Mouse (Mus musculus) mouse embryonic stem cell (cell line): ENCODE results near the gene Gm21974.
"Not testable (repeated sequence)": the region's sequence is repeated elsewhere in the genome, so short reads cannot be mapped to it uniquely, and the experiment has no call there.

Experiments used
- in situ Hi-C, 2 experiments: fragments of 300-500 bp; cut with MboI; formaldehyde crosslinking; loops; 1 replicate in 1 of 2; 3 replicates in 1 of 2; pipeline ENCODE4 v1.14.3; 2019 to 2020; ENCODE audit warnings: low sequenced_read_pairs in 2 of 2, low pct_unique_long_range_greater_than_20kb in 1 of 2, mixed read lengths in 1 of 2; ENCODE audit not compliant: unreplicated experiment in 1 of 2

The Gm21974 gene

DNA sequence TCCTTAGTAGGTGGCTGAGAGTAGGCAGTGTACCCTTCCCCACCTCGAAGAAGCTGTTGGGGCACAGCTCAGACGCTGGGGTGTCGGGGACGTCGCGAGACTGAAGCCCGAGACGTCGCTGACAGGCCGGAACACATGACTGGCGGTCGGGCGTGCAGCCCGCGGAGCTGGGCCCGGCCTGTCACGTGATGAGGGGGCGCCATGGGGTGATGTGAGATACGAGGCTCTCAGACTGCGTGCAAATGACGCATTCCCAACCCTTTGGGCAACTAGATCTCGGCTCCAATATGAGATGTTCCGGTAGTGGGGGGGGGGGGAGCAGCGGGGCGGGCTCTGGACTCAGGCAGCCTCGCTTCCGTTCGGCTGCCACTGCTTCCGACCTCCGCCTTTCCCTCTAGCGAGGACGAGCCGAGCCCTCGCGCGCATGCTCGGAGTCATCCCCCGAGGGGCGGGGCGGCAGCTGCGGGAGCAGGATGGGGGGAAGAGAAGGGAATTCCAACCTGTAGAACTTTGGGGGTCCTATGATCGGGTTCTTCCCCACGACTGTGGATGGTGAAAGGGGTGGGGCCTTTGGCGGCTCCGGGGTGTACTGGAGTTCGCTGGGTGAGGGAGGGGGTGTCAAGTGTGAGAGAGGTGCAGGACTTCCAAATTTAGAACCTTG, 53.8 kb downstream of the Gm21974 start:
- in situ Hi-C loops, result no loop called here

DNA sequence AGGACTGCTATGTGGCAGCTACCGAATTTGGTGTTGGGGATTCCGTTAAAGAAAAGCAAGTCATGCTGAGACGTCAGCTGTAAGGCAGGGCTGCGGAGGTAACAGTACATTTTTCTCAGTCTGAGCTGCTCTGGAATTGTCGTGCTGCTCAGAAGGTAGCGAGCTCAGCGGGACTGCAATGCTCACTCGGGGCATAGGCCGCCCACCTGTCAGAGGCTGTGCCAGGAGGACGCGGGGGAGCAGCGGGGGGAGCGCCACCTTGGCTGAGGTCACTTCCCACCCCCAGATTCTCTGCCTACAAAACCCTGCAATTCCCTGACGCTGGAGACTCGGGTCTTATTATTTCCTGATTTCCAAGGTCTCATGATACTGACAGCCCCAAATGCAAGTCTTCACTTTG, 54.4 kb downstream of the Gm21974 start:
- in situ Hi-C loops, result no loop called here

DNA sequence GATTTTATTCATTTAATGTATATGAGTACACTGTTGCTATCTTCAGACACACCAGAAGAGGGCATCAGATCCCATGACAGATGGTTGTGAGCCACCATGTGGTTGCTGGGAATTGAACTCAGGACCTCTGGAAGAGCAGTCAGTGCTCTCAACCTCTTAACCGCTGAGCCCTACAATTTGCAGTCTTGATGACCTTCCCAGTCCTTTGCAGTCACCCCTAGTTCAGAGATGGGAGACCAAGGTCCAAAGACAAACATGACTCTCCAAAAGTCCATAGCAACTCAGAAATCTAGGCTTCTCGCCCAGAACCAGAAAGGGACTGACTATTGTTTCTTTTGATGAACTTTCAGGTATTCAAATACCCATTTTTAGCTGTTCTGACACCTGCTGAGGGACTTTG, 55.2 kb downstream of the Gm21974 start:
- in situ Hi-C loops, result not testable (repeated sequence)

DNA sequence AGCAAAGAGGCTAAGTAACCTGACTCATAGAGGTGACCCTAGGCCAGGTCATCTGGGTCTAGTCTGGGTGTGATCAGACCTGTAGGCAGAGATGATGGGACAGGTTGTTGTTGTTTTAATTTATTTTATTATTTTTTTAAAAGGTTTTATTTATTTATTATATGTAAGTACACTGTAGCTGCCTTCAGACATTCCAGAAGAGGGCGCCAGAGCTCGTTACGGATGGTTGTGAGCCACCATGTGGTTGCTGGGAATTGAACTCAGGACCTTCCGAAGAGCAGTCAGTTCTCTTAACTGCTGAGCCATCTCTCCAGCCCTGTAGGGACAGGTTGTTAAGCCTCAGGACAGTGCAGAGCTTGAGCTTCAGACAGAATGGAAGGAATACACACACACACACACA, 57.4 kb downstream of the Gm21974 start:
- in situ Hi-C loops, result not testable (repeated sequence)

DNA sequence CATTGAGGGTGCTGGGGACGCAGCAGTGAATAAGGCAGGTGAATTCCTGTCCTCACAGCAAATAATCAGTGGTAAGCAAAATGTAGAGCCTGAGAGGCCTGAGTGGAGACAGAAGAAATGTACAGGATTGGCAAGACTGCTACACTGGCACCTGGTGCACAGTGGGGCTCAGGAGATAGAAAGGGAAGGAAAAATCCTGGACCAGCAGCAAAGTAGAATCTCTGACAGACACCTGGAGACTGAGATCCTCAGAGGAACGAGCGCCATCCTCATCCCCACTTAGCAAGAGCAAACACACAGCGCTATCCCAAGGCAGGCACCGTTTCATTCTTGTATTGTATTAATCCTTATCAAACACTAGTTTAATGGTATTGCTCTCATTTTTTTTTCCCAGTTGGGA, 57.8 kb downstream of the Gm21974 start:
- in situ Hi-C loops, result no loop called here
